Comparison of ENCODE assay signal across 8 mouse cellular contexts in the genomic region with DNA sequence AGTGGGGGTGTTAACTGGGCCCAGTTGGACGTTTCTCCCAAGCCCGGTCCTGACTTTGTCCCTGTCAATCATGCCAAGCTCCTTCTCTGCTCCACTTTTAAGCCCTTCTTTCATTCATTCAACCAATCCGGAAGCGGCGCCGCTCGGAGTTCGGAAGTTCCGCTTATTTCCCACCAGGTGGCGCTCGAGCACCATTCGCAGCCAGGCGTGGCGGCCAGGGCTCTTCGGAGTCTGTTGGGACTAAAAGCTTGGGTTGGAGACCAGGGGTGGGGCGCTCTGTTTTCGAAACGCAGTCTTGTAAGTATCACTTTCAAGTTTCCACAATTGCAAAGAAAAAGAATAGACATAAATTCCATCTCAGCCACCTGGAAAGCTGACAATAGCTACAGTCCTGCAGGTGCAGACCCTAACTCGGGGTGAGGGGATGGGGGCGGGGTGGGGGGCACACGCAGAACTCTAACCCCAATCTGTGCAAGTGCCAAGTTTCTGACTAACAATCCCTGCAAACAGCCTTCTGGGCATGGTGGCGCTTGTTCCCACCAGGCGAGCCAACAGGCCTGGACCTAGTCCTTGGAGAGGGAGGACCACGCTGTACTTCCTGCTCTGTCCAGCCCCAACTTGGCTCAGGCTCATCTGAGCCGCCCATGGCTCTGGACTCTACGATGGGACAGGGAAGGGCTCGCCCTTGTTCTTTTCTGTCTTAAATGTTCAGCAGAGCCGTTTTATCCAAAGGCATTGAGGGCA. TPM values are rescaled to one million over a fixed set of nuclear protein-coding genes. Genes with fewer than 3 reads are reported as not detected.
DNase-seq lines count a peak whose midpoint lies in the region; ATAC-seq and TF ChIP-seq lines count a peak whose summit lies in the region.

No protein-coding gene starts in this region.

- peak overlapping the region; percentile 52 for H3K4me2 ChIP-seq in heart, embryonic 11.5 days
- H3K4me2 ChIP-seq in kidney, embryonic 16.5 days (replicated peaks; ENCODE audit: low read depth, low read length) = peak overlapping the region; percentile 53
- H3K4me2 ChIP-seq in liver, embryonic 11.5 days = peak overlapping the region; percentile 53
- H3K4me2 ChIP-seq in myocyte (ENCODE audit: low read depth) = peak overlapping the region; percentile 41

- WGBS in heart, embryonic 11.5 days (ENCODE audit: insufficient replicate concordance) = 18% methylated on average over 28 of the region's 28 CpGs
- 18% methylated on average over 28 of the region's 28 CpGs for WGBS in kidney, embryonic 16.5 days
- WGBS in liver, embryonic 11.5 days = 19% methylated on average over 28 of the region's 28 CpGs

- H3ac ChIP-seq in C2C12 (ENCODE audit: control insufficient read depth, insufficient read length, low read depth) = peak overlapping the region; percentile 41
- H3ac ChIP-seq in myocyte (ENCODE audit: control insufficient read depth, insufficient read length) = no peak overlapping the region

- DNase-seq in liver, embryonic 11.5 days (ENCODE audit: low spot score) = peak; percentile 85
- DNase-seq in spleen, postnatal 36 days (ENCODE audit: low spot score in 2 of 2) = peak; percentile 64 to 75

- H3K27me3 ChIP-seq in C2C12 (ENCODE audit: control insufficient read depth, insufficient read depth, insufficient read length) (peaks cover 3% of the 10 kb centered on the region), myocyte (ENCODE audit: control insufficient read depth, insufficient read depth, insufficient read length) (peaks cover 11% of the 10 kb centered on the region)
- no peaks in the 10 kb centered on the region; the same call in 1 of the 2 replicates for H3K27me3 ChIP-seq in heart, embryonic 11.5 days (ENCODE audit: control insufficient read depth, insufficient read depth, low read length)
- no peaks in the 10 kb centered on the region for H3K27me3 ChIP-seq in kidney, embryonic 16.5 days (ENCODE audit: insufficient read depth, low read length)
- H3K27me3 ChIP-seq in liver, embryonic 11.5 days (replicated peaks; ENCODE audit: control insufficient read depth, insufficient read depth, low read length) = no peaks in the 10 kb centered on the region

- H3K27ac ChIP-seq in bone marrow macrophage, adult 2 months (ENCODE audit: insufficient read depth, low read depth, low read length) = no peak overlapping the region
- H3K27ac ChIP-seq in embryonic fibroblast, embryonic 13.5 days (ENCODE audit: insufficient read depth, low read length) = peak overlapping the region; percentile 28
- no peak overlapping the region for H3K27ac ChIP-seq in heart, embryonic 11.5 days (ENCODE audit: low read depth, low read length)
- peak overlapping the region; percentile 10; the same call in 1 of the 2 replicates for H3K27ac ChIP-seq in kidney, embryonic 16.5 days (ENCODE audit: low read length)
- no peak overlapping the region for H3K27ac ChIP-seq in liver, embryonic 11.5 days (ENCODE audit: low read depth, low read length)

- no peak for TF ChIP-seq POLR2A in bone marrow macrophage, adult 2 months (IDR thresholded peaks at IDR 0.05; ENCODE audit: borderline replicate concordance, low read depth, low read length)
- no peak for TF ChIP-seq POLR2A in embryonic fibroblast, embryonic 13.5 days (IDR thresholded peaks at IDR 0.05; ENCODE audit: low read depth, low read length)
- no peak for TF ChIP-seq POLR2A in myocyte (IDR thresholded peaks at IDR 0.05; ENCODE audit: insufficient read length, low read depth)

- H3K79me3 ChIP-seq in C2C12 (ENCODE audit: low read depth) = no peaks in the 10 kb centered on the region

- peaks cover 21% of the 10 kb centered on the region for H3K4me1 ChIP-seq in bone marrow macrophage, adult 2 months (ENCODE audit: control insufficient read depth, insufficient read depth, low read length)
- H3K4me1 ChIP-seq in embryonic fibroblast, embryonic 13.5 days (ENCODE audit: control insufficient read depth, insufficient read depth, low read length) = no peaks in the 10 kb centered on the region
- no peaks in the 10 kb centered on the region for H3K4me1 ChIP-seq in heart, embryonic 11.5 days (ENCODE audit: control insufficient read depth, insufficient read depth, low read length)
- peaks cover 10% of the 10 kb centered on the region; the same call in 1 of the 2 replicates for H3K4me1 ChIP-seq in kidney, embryonic 16.5 days (ENCODE audit: insufficient read depth, low read length)
- no peaks in the 10 kb centered on the region for H3K4me1 ChIP-seq in liver, embryonic 11.5 days (replicated peaks; ENCODE audit: control insufficient read depth, insufficient read depth, low read length)

- H3K4me3 ChIP-seq in C2C12 (ENCODE audit: insufficient read depth, poor library complexity, severe bottlenecking) (peak overlapping the region; percentile 14), myocyte (peak overlapping the region; percentile 7)
- peak overlapping the region; percentile 38 for H3K4me3 ChIP-seq in bone marrow macrophage, adult 2 months (ENCODE audit: insufficient read depth, low read length)
- no peak overlapping the region for H3K4me3 ChIP-seq in embryonic fibroblast, embryonic 13.5 days (ENCODE audit: insufficient read depth, low read length)
- H3K4me3 ChIP-seq in heart, embryonic 11.5 days (ENCODE audit: low read depth, low read length) = peak overlapping the region; percentile 11
- peak overlapping the region; percentile 31 for H3K4me3 ChIP-seq in kidney, embryonic 16.5 days (ENCODE audit: low read length)
- no peak overlapping the region for H3K4me3 ChIP-seq in liver, embryonic 11.5 days (ENCODE audit: low read depth, low read length)

- H3K9me3 ChIP-seq in heart, embryonic 11.5 days (replicated peaks; ENCODE audit: control insufficient read depth, low read length) = no peaks in the 10 kb centered on the region
- H3K9me3 ChIP-seq in kidney, embryonic 16.5 days (ENCODE audit: low read length) = no peaks in the 10 kb centered on the region
- no peaks in the 10 kb centered on the region for H3K9me3 ChIP-seq in liver, embryonic 11.5 days (ENCODE audit: control insufficient read depth, low read length)

- no peaks in the 10 kb centered on the region for H3K36me3 ChIP-seq in C2C12 (ENCODE audit: control insufficient read depth, insufficient read depth)
- no peaks in the 10 kb centered on the region for H3K36me3 ChIP-seq in heart, embryonic 11.5 days (ENCODE audit: control insufficient read depth, insufficient read depth, low read length)
- H3K36me3 ChIP-seq in kidney, embryonic 16.5 days (ENCODE audit: insufficient read depth, low read length) = no peaks in the 10 kb centered on the region
- H3K36me3 ChIP-seq in liver, embryonic 11.5 days (ENCODE audit: control insufficient read depth, insufficient read depth, low read length) = no peaks in the 10 kb centered on the region
- H3K36me3 ChIP-seq in myocyte (ENCODE audit: control insufficient read depth, insufficient read depth) = no peaks in the 10 kb centered on the region

- no peak; the same call in 1 of the 2 replicates for ATAC-seq in heart, embryonic 11.5 days (replicated peaks; ENCODE audit: insufficient number of reproducible peaks, low FRiP score, low TSS enrichment)
- ATAC-seq in kidney, embryonic 16.5 days (ENCODE audit: low FRiP score, low TSS enrichment) = peak; percentile 80
- peak; percentile 71 for ATAC-seq in liver, embryonic 11.5 days (replicated peaks; ENCODE audit: low FRiP score)

- peak; percentile 86 for TF ChIP-seq CTCF in C2C12 (IDR thresholded peaks at IDR 0.05; ENCODE audit: control insufficient read depth, insufficient read depth, insufficient read length)
- TF ChIP-seq CTCF in bone marrow macrophage, adult 2 months (IDR thresholded peaks at IDR 0.05; ENCODE audit: low read depth, low read length) = peak; percentile 77
- peak; percentile 78 for TF ChIP-seq CTCF in embryonic fibroblast, embryonic 13.5 days (IDR thresholded peaks at IDR 0.05; ENCODE audit: borderline replicate concordance, insufficient read depth, low read length)

- no peaks in the 10 kb centered on the region for H3K79me2 ChIP-seq in C2C12 (ENCODE audit: control insufficient read depth, insufficient read depth)
- no peaks in the 10 kb centered on the region for H3K79me2 ChIP-seq in myocyte (ENCODE audit: control insufficient read depth, insufficient read depth)

- H3K9ac ChIP-seq in heart, embryonic 11.5 days (ENCODE audit: low read depth, low read length) = 0 out of 2 replicates have a peak overlapping the region, but pooled peaks have one; percentile 16
- H3K9ac ChIP-seq in kidney, embryonic 16.5 days (replicated peaks; ENCODE audit: low read length) = peak overlapping the region; percentile 24; the same call in 1 of the 2 replicates
- H3K9ac ChIP-seq in liver, embryonic 11.5 days (ENCODE audit: low read depth, low read length) = no peak overlapping the region

TF ChIP-seq in C2C12, 6 proteins besides CTCF, POLR2A, EP300 and RAD21 (continues in another document):
- no peak for TF ChIP-seq FOSL1 (IDR thresholded peaks at IDR 0.05; ENCODE audit: insufficient read depth, low read length, poor library complexity, severe bottlenecking)
- no peak for TF ChIP-seq CEBPB (IDR thresholded peaks at IDR 0.05; ENCODE audit: low read depth)
- no peak for TF ChIP-seq USF1 (IDR thresholded peaks at IDR 0.05; ENCODE audit: low read depth)
- no peak for TF ChIP-seq MAX (IDR thresholded peaks at IDR 0.05)

TF ChIP-seq in myocyte, 11 proteins besides CTCF, POLR2A, EP300 and RAD21 (continues in another document):
- TF ChIP-seq USF1 (IDR thresholded peaks at IDR 0.05; ENCODE audit: low read depth) (no peak), SRF (IDR thresholded peaks at IDR 0.05; ENCODE audit: control insufficient read depth, insufficient read length, low read depth) (no peak), CEBPB (IDR thresholded peaks at IDR 0.05; ENCODE audit: insufficient read depth, poor library complexity, severe bottlenecking) (no peak)

RNA-seq across cellular contexts. Expression of a gene that starts 9.6 kb away (rescaled TPM):
- polyA plus RNA-seq in C2C12 (2012; fragmentation: generic; extraction: Trizol) = 338 TPM
- polyA plus RNA-seq in bone marrow macrophage, adult 2 months (2012; ENCODE audit: insufficient read depth, insufficient read length, missing spikeins) = 383 and 389 TPM in 2 replicates
- polyA plus RNA-seq in embryonic fibroblast, embryonic 13.5 days (2011; ENCODE audit: insufficient read length, low read depth, missing spikeins) = 532 and 536 TPM in 2 replicates
- 410 and 416 TPM in 2 replicates for polyA plus RNA-seq in heart, embryonic 11.5 days (2014; fragmentation: Nextera tagmentation; extraction: Ambion mirVana)
- polyA plus RNA-seq in kidney, embryonic 16.5 days (2015; fragmentation: Nextera tagmentation; extraction: Ambion mirVana) = 413 and 477 TPM in 2 replicates
- polyA plus RNA-seq in liver, embryonic 11.5 days (2014; fragmentation: Nextera tagmentation; extraction: Ambion mirVana) = 273 and 277 TPM in 2 replicates
- 265 TPM for polyA plus RNA-seq in myocyte (2012; fragmentation: generic; extraction: Trizol)

RNA-seq across cellular contexts. Expression of a gene that starts 12.6 kb away (rescaled TPM):
- polyA plus RNA-seq in C2C12 (2012; fragmentation: generic; extraction: Trizol) (not detected), myocyte (2012; fragmentation: generic; extraction: Trizol) (not detected)
- not detected in 2 replicates for polyA plus RNA-seq in bone marrow macrophage, adult 2 months (2012; ENCODE audit: insufficient read depth, insufficient read length, missing spikeins)
- not detected in 2 replicates for polyA plus RNA-seq in embryonic fibroblast, embryonic 13.5 days (2011; ENCODE audit: insufficient read length, low read depth, missing spikeins)
- polyA plus RNA-seq in heart, embryonic 11.5 days (2014; fragmentation: Nextera tagmentation; extraction: Ambion mirVana) = not detected in 2 replicates
- 1.9 and 2.2 TPM in 2 replicates for polyA plus RNA-seq in kidney, embryonic 16.5 days (2015; fragmentation: Nextera tagmentation; extraction: Ambion mirVana)
- not detected in 2 replicates for polyA plus RNA-seq in liver, embryonic 11.5 days (2014; fragmentation: Nextera tagmentation; extraction: Ambion mirVana)

Comparison
In these comparisons a context has a peak if more than half of its experiments do, and no peak if none do; other contexts are left out.
1. H3K4me3 ChIP-seq: peak in C2C12 (single experiment), bone marrow macrophage, adult 2 months (single experiment), heart, embryonic 11.5 days (single experiment), kidney, embryonic 16.5 days (single experiment) and myocyte (single experiment); none in embryonic fibroblast, embryonic 13.5 days (single experiment) and liver, embryonic 11.5 days (single experiment).
2. H3K27ac ChIP-seq: peak in embryonic fibroblast, embryonic 13.5 days (single experiment) and kidney, embryonic 16.5 days (single experiment); none in bone marrow macrophage, adult 2 months (single experiment), heart, embryonic 11.5 days (single experiment) and liver, embryonic 11.5 days (single experiment).
3. Peak in every context shown above with its lines, with median percentiles within 50 percentile points of each other: CTCF ChIP-seq and H3K4me2 ChIP-seq.